Mouse (Mus musculus) left cerebral cortex, adult 8-10 months (tissue): ENCODE results near the gene Frat1. TPM values are rescaled to one million over a fixed set of nuclear protein-coding genes. Genes with fewer than 3 reads are reported as not detected.

Experiments
- DNase-seq, 2 experiments: peaks; one replicate each; pipeline ENCODE4 v3.0.0; 2022; ENCODE audit warnings: low spot score in 2 of 2
- total RNA-seq, 4 experiments: library from RNA; stranded (reverse); gene quantifications; 2 replicates each; pipeline ENCODE4 v1.2.4; 2022

Gene Frat1
- 10 to 100 TPM; 18.5 to 22.1 (median 20.7) TPM for total RNA-seq

DNA sequence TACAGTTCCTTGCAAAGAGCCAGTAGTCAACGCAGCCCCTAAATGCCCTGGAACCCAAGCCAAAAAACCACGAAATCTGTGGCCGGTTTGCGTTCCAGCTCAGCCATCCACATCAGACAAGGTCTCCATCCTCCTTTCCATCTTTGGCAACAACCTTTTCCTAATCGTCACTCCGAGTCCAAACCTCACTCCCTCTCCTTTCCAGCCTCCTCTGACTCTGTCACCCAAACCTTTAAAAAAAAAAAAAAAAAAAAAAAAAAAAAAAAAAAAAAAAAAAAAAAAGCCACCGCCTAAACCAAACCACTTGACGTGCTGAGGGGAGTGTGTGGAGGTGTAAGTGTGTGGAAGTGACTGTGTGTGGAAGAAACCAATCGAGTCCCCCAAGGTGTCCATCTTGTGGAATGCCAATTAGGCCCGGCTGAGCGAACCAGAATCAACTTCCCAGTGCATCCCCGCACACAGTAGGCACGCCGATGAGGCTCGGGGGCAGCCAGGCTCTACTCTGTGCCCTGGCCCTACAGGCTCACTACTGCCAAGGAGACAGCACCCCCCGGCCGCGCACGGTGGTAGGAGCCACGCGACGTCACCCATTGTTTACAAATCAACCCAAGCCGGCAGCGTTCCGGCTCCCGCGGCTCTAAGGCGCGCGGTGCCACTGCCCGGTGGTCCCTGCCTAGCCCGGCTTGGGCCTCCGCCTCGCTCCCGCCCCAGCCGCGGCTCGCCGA, at the start of gene Frat1:
Gene Frat1, plus strand, starts transcription at position 590 of the 725 bp plus-strand sequence.
- peak; percentile 89 to 91 for DNase-seq

DNA sequence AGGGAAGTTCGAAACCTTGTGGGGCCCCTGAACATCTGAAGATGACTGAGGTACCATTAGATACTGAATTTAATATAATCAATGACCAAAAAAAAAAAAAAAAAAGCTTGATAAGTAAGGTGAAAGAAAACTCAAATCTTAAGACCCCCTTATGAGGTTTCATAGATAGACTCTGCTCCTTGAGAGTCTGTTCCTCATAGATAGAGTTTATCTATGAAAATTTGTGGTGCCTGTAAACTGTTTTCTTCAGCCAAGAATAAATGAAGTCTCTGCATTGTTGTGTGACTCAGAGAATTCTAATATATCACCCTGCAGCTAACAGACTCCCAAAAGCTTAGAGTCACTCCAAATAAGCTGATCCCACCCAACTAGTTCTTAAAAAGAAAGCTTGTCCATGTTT, 42.9 kb upstream of the Frat1 start:
- no peak for DNase-seq

DNA sequence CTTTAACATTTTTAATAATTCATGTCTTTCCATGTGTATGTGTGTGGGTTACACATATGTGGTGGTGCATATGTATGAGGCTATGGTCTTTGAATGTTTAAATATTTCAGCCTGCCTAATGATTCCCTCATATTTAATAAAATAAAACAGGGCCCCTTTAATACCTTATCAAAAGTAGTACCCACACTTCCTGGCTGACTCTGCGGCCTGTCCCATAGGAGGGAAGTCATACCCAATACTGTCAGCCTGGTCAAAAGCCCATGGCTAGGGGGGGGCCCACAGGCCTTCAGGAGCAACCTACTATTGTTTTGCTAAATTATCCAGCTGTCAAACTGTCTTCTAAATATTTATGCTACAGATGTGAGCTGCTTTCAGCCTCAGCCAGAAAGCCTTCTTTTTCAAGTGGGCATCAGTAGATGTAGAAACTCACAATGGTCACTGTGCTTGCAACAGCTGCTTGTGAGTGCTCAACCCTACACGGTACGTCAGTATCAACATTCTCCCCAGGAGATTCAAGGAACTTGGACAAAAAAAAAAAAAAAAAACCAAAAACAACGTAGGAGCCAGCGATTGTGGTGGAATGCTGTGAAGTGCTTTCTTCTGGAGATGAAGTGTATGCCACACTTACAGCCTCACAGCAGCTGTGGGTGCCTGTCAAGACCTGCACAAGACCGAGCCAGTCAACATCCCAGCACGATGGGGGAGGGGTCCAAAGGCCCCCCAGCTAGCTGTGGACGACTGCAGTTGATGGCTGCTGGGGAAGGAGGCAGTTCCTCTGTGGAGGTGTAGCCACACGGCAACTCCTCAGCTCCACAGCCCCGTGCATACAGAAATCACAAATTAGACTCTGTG, 40.4 kb upstream of the Frat1 start:
- DNase-seq = no peak

DNA sequence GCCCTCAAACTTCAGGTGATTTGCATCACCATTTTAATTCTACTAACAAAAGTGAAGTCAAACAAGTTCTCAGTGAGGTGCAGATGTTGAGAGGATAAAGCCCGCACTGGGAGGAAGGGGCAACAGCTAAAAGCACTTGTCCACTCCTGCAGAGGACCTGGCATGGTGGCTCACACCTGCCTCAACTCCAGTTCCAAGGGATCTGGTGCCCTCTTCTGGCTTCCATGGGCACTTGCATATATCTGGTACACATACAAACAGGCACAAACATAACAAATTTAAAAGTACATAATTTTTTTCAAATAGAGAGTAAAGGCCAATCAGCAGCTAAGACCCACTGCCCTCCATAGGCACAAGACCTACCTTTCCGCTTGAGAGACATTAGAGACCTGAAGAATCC, 38.4 kb upstream of the Frat1 start:
- DNase-seq = no peak

DNA sequence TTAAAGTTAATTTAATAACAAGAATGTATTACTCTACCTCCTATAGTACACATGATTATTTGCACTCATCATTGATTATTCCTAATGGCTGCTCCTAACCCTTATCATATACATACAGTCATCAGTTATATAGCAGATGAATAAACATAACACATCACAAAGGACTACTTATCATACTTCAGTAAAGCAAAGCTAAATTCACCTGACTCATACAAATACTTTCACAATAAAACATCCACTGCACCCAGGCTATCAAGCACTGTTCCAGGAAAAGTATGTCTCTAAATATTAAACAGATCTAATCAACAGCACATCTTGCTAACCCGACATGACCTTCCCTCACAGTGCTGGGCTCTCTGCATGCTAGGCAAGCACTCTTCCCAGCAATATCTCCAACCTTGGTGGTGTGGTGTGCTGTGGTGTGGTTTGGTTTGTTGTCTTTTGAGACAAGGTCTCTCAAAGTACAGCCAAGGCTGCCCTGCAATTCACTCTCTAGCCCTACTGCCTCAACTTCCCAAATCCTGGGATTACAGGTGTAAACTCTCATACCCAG, 36.8 kb upstream of the Frat1 start:
- DNase-seq = no peak

DNA sequence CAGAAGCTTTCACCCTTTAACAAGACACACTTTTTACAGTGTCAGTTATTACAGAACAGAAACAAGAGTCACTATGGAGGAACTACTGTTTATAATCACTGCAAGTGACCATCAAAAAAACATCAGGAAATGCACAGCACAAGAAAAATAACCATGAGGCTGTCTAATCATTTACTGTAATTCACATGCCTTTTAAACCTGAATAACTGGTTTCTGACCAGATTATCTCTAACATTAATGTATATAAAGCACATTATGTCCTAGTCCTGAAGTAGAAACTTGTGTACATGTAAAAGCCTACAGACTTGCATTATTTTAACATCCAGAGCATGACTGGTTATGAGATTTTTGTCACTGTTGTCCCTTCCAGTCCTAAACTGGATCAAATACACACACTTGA, 35.8 kb upstream of the Frat1 start:
- DNase-seq = no peak

DNA sequence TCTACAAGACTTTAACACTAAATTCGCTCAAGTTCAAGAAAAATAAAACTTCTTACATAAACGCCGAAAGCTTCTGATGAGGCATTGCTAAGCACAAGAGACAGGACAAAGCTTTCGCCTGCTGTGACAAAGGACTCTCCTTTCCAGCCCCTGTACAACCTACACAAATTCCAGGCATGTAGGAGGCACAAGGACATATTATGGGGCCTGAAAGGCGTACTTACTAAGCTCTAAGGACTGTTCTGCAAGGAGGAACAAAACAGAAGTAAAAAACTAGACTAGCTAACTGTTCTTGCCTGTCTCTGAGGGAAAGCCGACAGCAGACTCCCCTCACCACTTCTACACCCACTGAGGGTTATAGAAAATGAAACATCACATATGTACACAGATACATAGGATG, 34.9 kb upstream of the Frat1 start:
- no peak for DNase-seq

DNA sequence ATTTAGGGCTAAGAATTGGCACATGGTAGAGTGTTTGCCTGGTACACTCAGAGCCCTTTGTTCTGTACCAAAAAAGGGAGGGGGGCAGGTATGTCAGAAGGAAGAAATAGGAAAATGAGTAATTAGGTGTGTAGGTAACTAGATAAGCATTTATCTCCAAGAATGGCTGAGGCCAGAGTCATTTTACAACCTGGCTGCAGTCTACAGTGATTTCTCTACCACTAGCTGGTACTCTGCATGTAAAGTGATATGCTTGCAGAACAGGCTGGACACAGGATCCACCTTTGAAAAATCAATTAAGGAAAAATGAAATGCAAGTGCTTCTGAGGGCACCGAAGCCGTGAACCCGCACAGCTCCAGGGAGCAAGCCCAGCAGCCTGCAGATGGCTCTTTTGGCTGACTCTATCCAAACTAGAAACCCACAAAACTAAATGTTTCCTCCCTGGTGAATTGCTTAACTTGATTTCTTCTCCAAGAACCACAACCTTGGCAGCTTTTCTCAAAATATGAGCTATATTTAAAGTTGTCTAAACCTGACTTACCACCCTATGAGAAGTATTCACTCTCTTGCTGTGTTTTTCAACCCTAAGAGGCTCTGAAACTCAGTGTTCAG, 33.5 kb upstream of the Frat1 start:
- no peak for DNase-seq

DNA sequence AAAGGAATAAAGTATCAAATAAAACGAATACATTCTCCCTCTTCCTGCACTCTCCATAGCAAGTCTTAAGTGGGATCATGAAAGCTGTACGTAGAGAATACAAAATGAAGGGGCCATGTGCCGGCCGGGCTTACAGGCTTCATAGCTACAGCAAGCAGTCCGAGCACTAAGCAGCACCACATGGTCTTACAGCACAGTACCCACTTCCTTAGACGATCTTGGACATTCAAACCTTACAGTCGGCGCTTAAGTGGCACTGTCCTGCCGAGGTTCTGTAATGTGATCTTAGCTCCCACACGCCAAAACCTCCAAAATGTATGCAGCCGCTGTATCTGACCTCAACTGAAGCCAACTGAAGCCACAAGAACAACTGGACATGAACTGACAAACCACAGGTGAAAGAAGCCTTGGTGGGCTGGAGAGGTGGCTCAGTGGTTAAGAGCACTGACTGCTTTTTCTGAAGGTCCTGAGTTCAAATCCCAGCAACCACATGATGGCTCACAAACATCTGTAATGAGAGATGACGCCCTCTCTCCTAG, 32.9 kb upstream of the Frat1 start:
- DNase-seq = no peak

DNA sequence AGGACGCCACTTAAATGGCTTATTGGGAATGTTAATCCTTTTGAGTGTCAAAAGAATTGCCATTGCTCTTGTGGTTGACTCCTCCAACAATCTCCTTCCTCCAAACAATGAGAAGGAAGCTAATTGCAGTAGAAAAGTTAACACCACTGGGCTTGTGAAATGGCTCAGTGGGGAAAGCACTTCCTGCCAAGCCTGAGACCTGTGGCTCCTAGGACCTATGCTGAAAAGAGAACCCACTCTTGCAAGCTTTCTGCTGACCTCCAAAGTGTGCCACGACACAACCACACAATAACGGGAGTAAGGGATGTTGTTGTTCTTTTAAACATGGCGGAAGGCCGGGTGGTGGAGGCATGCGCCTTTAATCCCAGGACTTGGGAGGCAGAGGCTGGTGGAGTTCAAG, 32.2 kb upstream of the Frat1 start:
- no peak for DNase-seq

DNA sequence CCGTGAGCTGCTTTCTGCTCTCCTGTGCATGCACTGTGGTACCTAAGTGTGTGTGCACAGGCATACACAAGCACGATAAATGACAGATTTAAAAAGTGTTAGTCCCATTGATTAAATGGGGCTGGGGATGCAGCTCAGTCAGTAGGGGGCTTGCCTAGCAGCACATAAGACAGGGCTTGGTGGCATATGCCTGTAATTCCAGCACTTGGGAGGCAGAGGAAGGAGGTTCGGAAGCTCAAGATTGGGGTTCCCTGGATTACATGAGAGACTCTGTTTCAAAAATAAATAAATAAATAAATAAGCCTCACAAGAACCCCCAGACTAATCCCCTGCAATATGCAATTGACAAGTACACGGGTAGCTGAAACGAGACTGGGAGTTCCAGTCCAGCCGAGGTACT, 29.3 kb upstream of the Frat1 start:
- no peak for DNase-seq

DNA sequence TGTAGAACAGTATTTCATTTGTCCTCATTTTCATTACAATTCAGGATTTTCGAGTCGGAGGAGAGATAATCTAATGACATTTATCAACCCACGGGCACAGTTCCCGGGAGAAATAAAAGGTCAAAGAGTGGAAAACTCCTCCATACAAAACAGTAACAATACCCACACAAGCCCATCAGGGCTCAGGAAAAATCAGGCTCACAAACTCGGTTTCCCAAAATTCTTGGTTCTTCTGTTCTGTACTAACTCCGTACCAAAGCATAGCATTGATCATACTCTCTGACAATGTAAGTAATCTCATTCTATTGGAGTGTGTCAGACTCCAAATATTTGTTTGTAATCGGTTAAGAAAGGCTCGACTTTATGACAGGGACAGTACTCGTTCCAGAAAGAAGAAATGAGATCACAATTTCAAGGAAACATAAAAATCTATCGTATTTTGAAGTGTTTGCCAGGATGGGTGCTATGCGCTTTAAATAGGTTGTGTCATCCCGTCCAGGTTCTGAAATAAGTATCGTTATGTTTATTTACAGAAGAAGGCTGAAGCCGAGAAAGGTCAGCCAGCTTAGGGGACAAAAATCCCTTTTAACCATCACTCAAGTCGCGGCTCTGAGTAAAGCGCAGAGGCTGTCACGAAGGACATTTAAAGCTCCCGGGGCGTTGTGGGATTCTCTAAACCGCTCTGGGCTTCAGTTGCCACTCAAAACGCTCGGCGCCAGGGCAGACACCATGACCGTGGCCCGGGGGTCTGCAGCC, 28.6 kb upstream of the Frat1 start:
- DNase-seq = no peak

DNA sequence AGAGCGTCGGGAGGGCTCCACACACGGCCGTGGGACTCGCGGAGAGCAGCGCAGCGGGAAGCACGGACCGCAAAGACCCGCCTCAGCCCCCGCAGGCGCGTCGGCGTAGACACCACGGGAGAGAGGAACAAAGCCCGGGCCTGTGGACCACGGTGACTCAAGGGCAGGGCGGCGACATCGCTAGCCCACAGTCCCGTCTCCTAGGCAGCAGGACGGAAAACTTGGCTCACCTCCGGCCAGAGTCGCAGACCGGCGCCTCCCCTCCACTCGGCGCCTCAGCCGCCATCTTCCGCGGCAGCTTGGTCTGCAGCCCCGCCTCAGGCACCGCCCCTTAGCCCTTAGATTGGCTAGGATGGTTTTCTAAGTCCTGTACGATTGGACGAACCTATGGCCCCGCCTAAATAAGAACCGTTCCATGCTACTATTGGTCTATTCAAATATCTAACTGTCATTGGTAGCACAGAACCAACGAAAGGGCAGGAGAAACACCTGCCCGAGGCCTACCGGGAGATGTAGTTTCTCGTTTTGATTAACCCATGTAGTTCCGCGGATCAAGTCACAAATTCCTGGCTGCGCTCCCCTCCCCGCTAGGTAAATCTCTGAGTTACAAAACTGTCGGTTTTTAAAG, 27.9 kb upstream of the Frat1 start, which contains the start of gene Arhgap19:
Gene Arhgap19, minus strand, starts transcription at position 306 of the 628 bp plus-strand sequence.
- DNase-seq = peak; percentile 72 to 94

DNA sequence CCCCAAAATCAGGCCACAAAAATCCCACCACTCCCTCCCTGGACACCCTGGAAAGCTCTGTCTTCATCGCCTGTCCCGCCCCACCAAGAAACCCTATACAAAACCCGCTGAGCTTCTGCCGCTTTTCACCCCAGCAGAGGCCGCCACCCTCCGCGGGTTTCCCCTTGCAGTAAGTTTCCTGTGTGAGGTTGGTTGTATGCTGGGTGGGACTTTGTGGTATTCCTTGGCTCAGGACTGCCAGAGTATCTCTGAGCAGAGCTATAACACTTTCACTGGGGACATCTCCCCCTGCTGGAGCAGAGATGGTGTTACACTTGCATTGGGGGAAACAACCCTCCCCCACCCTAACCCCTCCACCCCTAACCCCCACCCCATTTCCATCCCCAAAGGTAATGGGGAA, 26.4 kb upstream of the Frat1 start:
- DNase-seq = no peak

DNA sequence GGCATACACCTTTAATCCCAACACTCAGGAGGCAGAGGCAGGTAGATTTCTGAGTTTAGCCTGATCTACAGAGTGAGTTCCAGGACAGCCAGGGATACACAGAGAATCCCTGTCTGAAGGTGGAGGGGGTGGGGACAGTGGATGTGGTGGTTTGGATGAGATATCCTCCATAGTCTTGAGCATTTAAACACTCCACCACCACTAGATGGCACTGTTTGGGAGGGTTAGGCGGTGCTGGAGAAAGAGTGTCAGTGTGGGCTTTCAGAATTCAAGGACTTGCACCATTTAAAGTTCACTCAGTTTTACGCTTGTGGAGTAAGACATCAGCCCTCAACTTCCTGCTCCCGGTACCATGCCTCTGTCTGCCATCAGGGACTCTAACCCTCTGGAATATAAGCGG, 23.9 kb upstream of the Frat1 start:
- no peak for DNase-seq

DNA sequence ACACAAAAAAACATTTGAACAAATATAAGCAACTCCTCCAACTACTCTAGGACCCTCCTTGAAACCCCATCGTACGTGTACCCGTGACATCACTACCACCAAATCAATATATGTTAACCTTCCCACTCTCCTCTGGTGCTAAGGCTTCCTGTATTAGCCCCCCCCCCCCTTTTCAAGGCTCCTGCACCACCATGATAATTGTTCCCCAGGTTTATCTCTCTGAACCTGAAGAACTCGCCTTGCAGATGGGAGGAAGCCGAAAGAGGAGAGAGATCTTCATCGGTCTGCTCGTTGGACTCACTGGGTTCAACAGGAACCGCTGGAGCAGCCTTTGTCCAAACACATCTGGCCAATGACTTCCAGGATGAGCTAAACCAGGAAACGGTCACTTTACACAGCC, 22.3 kb upstream of the Frat1 start:
- no peak for DNase-seq

DNA sequence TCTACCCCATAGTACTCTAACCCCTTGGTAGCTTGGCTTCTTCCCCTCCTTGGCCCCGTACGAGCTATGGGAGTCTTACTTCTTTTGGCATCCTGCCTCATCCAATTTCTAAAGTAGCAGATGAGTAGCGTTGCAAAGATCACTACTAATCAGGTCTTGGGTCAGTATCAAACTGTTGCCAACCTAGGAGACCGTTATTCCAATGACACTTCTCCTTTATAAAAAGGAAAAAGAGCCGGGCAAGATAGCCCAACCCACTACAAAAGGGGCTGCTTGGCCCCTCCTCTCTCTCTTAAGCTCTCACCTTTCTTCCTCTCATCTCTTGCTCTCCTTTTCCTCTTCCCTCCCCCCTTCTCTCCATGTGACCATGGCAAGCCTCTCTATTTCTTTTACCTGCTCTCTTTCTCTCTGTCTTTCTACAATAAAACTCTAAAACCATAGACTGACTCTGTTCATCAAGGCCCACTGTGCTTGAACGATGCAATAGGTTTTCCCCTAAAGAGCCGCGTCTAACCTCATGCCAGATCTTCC, 21.6 kb upstream of the Frat1 start:
- DNase-seq = no peak

DNA sequence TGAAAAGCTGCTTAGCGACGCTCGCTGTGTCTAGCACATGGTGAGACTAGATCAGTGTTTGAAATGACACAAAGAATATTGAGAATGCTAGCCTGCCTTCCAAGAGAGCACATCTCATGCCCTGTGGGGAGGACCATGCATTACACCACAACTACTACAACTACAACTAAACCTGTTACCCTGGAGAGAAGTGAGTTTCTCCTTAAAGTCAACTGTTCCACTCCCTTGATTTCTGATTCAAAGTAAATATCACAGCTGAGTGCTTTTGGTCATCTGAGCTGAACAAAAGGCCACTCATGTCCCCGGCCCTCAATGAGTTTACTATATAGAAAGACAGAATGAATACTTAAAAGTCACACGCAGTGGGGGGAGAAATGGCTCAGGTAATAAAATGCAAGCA, 19.7 kb upstream of the Frat1 start:
- no peak for DNase-seq

DNA sequence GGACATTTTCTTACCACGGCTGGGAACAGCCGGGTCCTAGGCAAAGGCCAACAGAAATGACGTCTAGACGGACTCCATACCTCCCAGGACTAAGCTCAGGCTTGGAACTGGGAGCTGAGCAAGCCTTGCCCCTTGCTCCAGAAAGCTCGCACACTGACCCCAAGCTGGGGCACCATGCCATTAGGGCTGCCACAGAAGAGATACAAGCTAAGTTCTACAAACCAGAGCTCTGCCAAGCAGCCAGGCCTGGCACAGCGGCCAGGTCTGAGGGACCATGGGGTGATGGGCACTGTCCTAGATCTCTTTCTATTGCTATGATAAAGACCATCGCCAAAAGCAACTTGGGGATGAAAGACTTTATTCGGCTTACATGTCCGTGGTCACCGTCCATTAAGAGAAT, 17.2 kb upstream of the Frat1 start:
- no peak for DNase-seq

DNA sequence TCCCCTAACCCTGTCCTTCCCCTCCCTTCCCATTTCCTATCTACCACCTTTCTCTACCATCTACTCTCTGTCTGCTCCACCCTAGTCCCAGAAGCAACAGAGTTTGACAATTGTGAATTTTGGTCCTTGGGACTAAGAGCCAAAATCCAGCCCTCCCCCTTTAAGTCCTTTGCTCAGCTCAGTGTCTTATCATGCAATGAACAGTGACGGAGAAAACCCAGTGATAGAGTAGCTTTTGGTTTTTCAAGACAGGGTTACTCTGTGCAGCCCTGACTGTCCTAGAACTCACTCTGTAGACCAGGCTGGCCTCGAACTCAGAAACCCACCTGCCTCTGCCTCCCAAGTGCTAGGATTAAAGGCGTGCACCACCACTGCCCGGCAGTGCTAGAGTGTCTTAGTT, 16.4 kb upstream of the Frat1 start:
- no peak for DNase-seq
